Mouse (Mus musculus) stomach, postnatal 0 days (tissue): Measurements from ENCODE around the gene Polr2a. TPM values are rescaled to one million over a fixed set of nuclear protein-coding genes. Genes with fewer than 3 reads are reported as not detected.

Experiments used
- ATAC-seq: fragments of 200-750 bp; cut with Nextera tagmentation; 2 replicates; pipeline ENCODE4 v1.8.0; 2017; ENCODE audit not compliant: low FRiP score, low TSS enrichment
- DNase-seq: peaks from one replicate; pipeline ENCODE4 v3.0.0-alpha.2; 2016; ENCODE audit warnings: low spot score
- H3K27ac ChIP-seq: fragments of 300-500 bp; sonication (generic); replicated peaks from 2 replicates; pipeline ENCODE4 v1.5.1; 2014; ENCODE audit warnings: mild to moderate bottlenecking, control low read depth
- H3K27me3 ChIP-seq: fragments of 300-500 bp; sonication (generic); 2 replicates; pipeline ENCODE4 v1.6.1; 2014; ENCODE audit warnings: low read length; ENCODE audit not compliant: control insufficient read depth, insufficient read depth
- H3K36me3 ChIP-seq: fragments of 300-500 bp; sonication (generic); 2 replicates; pipeline ENCODE4 v1.6.1; 2014; ENCODE audit warnings: low read length, mixed read lengths; ENCODE audit not compliant: control insufficient read depth, insufficient read depth
- H3K4me1 ChIP-seq: fragments of 300-500 bp; sonication (generic); replicated peaks from 2 replicates; pipeline ENCODE4 v1.6.1; 2014; ENCODE audit warnings: antibody characterized with exemption; ENCODE audit not compliant: control insufficient read depth, insufficient read depth
- H3K4me2 ChIP-seq: fragments of 300-500 bp; sonication (generic); replicated peaks from 2 replicates; pipeline ENCODE4 v1.6.1; 2014; ENCODE audit warnings: low read depth, mild to moderate bottlenecking, control low read depth, moderate library complexity
- H3K4me3 ChIP-seq: fragments of 300-500 bp; sonication (generic); 2 replicates; pipeline ENCODE4 v1.5.1; 2014; ENCODE audit warnings: low read depth, low read length, control low read depth
- H3K9ac ChIP-seq: fragments of 300-500 bp; sonication (generic); 2 replicates; pipeline ENCODE4 v1.6.1; 2014; ENCODE audit warnings: mild to moderate bottlenecking, low read length, control low read depth, mixed read lengths
- H3K9me3 ChIP-seq: fragments of 300-500 bp; sonication (generic); 2 replicates; pipeline ENCODE4 v1.6.1; 2016; ENCODE audit warnings: low read length; ENCODE audit not compliant: control insufficient read depth
- CTCF ChIP-seq: IDR thresholded peaks from 2 replicates; pipeline ENCODE4 v1.5.1; 2016; ENCODE audit warnings: antibody characterized with exemption, low read depth, mild to moderate bottlenecking, moderate library complexity
- EP300 ChIP-seq: optimal IDR thresholded peaks from 2 replicates; pipeline ENCODE3; 2016; ENCODE audit warnings: antibody characterized with exemption
- WGBS: fragments of 180-500 bp; shearing (Covaris S2); extraction: QIAGEN DNeasy Blood & Tissue Kit; methylation state at CpG from one replicate; pipeline ENCODE4 v1.1.7; 2014; 5-methylcytosine and 5-hydroxymethylcytosine counted together
- polyA plus RNA-seq: library from polyadenylated mRNA; unstranded; fragments of >200 nt; fragmentation: Nextera tagmentation; extraction: Ambion mirVana; gene quantifications from 2 replicates; pipeline ENCODE4 v1.2.1, GENCODE M21; 2015

Polr2a gene
- polyA plus RNA-seq, 1 experiment from 2014 or later: 7.9 TPM

GRCm38 (mm10) chr11:69684128-69684745 lies 74.2 kb downstream of the Polr2a start:
- peak overlapping the region; percentile 49 for H3K27ac ChIP-seq
- H3K4me2 ChIP-seq: no peak overlapping the region
- no peaks in the 10 kb centered on the region for H3K9me3 ChIP-seq
- 68% methylated on average over 12 of the region's 12 CpGs for WGBS
- H3K27me3 ChIP-seq: no peaks in the 10 kb centered on the region
- H3K9ac ChIP-seq: no peak overlapping the region
- H3K4me1 ChIP-seq: peaks cover 12% of the 10 kb centered on the region
- TF ChIP-seq CTCF: no peak
- no peak for TF ChIP-seq EP300
- no peak overlapping the region for H3K4me3 ChIP-seq
- peak; percentile 41 for DNase-seq
- H3K36me3 ChIP-seq: no peaks in the 10 kb centered on the region
- no peak for ATAC-seq

Other genes starting within 250 kb of the Polr2a start
- 0.38 and 0.39 TPM in 2 replicates for gene Dnah2, start 209.5 kb downstream of the Polr2a start, polyA plus RNA-seq
- 3.9 and 4.4 TPM in 2 replicates for gene Efnb3, start 198.4 kb downstream of the Polr2a start, polyA plus RNA-seq
- 8.7 and 9.0 TPM in 2 replicates for gene Wrap53, start 178.4 kb downstream of the Polr2a start, polyA plus RNA-seq
- 45.0 and 51.4 TPM in 2 replicates for gene Trp53, start 178.3 kb downstream of the Polr2a start, polyA plus RNA-seq
- 5.3 and 7.2 TPM in 2 replicates for gene Atp1b2, start 152.7 kb downstream of the Polr2a start, polyA plus RNA-seq
- not detected in 2 replicates for gene Shbg, start 140.7 kb downstream of the Polr2a start, polyA plus RNA-seq
- 14.4 and 15.5 TPM in 2 replicates for gene Sat2, start 136.6 kb downstream of the Polr2a start, polyA plus RNA-seq
- gene Fxr2, start 125.6 kb downstream of the Polr2a start, polyA plus RNA-seq: 10.8 and 11.6 TPM in 2 replicates
- gene Sox15, start 103.3 kb downstream of the Polr2a start, polyA plus RNA-seq: 7.7 and 7.9 TPM in 2 replicates
- gene Mpdu1, start 96.0 kb downstream of the Polr2a start, polyA plus RNA-seq: 69.1 and 72.6 TPM in 2 replicates
- gene Cd68, start 92.5 kb downstream of the Polr2a start, polyA plus RNA-seq: 16.7 and 17.9 TPM in 2 replicates
- 339 and 351 TPM in 2 replicates for gene Eif4a1, start 86.2 kb downstream of the Polr2a start, polyA plus RNA-seq
- gene Senp3, start 76.6 kb downstream of the Polr2a start, polyA plus RNA-seq: 30.5 and 32.4 TPM in 2 replicates
- gene Tnfsf13, start 72.9 kb downstream of the Polr2a start, polyA plus RNA-seq: 0.50 and 0.75 TPM in 2 replicates
- 6.9 and 9.7 TPM in 2 replicates for gene Tnfsf12, start 62.8 kb downstream of the Polr2a start, polyA plus RNA-seq
- 4.1 and 4.2 TPM in 2 replicates for gene Tnfsfm13, start 62.5 kb downstream of the Polr2a start, polyA plus RNA-seq
- gene Slc35g3, start 3.3 kb upstream of the Polr2a start, polyA plus RNA-seq: 0.11 TPM in 1 of 2 replicates, not detected in the other
- gene Zbtb4, start 7.3 kb upstream of the Polr2a start, polyA plus RNA-seq: 2.6 and 2.7 TPM in 2 replicates
- 4.3 and 5.0 TPM in 2 replicates for gene Chrnb1, start 37.3 kb upstream of the Polr2a start, polyA plus RNA-seq
- gene Fgf11, start 43.2 kb upstream of the Polr2a start, polyA plus RNA-seq: 0.67 and 0.90 TPM in 2 replicates
- gene Tmem102, start 47.0 kb upstream of the Polr2a start, polyA plus RNA-seq: 28.4 and 34.4 TPM in 2 replicates
- gene Gm39566, start 56.7 kb upstream of the Polr2a start, polyA plus RNA-seq: not detected in 2 replicates
- not detected in 2 replicates for gene Spem2, start 59.8 kb upstream of the Polr2a start, polyA plus RNA-seq
- gene Spem1, start 63.5 kb upstream of the Polr2a start, polyA plus RNA-seq: not detected in 2 replicates
- 2.5 and 2.7 TPM in 2 replicates for gene Nlgn2, start 79.1 kb upstream of the Polr2a start, polyA plus RNA-seq
- 329 and 366 TPM in 2 replicates for gene Tmem256, start 79.9 kb upstream of the Polr2a start, polyA plus RNA-seq
- 54.4 and 58.4 TPM in 2 replicates for gene Plscr3, start 87.7 kb upstream of the Polr2a start, polyA plus RNA-seq
- gene Tnk1, start 100.1 kb upstream of the Polr2a start, polyA plus RNA-seq: 12.3 TPM in 2 replicates
- 0.25 and 0.54 TPM in 2 replicates for gene Tmem95, start 119.4 kb upstream of the Polr2a start, polyA plus RNA-seq
- gene Kctd11, start 122.8 kb upstream of the Polr2a start, polyA plus RNA-seq: 15.9 and 18.1 TPM in 2 replicates
- gene Acap1, start 136.9 kb upstream of the Polr2a start, polyA plus RNA-seq: 0.70 and 0.71 TPM in 2 replicates
- gene 2810408A11Rik, start 142.3 kb upstream of the Polr2a start, polyA plus RNA-seq: 5.6 and 5.9 TPM in 2 replicates
- 2.3 and 3.9 TPM in 2 replicates for gene Neurl4, start 142.4 kb upstream of the Polr2a start, polyA plus RNA-seq
- 40.6 and 43.3 TPM in 2 replicates for gene Gps2, start 155.3 kb upstream of the Polr2a start, polyA plus RNA-seq
- gene Eif5a, start 163.3 kb upstream of the Polr2a start, polyA plus RNA-seq: 1,169 and 1,205 TPM in 2 replicates
- 1.4 and 1.7 TPM in 2 replicates for gene Ybx2, start 177.2 kb upstream of the Polr2a start, polyA plus RNA-seq
- 36.4 and 40.5 TPM in 2 replicates for gene Slc2a4, start 189.6 kb upstream of the Polr2a start, polyA plus RNA-seq
- 119 and 125 TPM in 2 replicates for gene Cldn7, start 206.1 kb upstream of the Polr2a start, polyA plus RNA-seq
- 13.1 and 14.9 TPM in 2 replicates for gene Ctdnep1, start 222.5 kb upstream of the Polr2a start, polyA plus RNA-seq
- 73.1 and 73.4 TPM in 2 replicates for gene Elp5, start 223.9 kb upstream of the Polr2a start, polyA plus RNA-seq
- gene Gabarap, start 232.5 kb upstream of the Polr2a start, polyA plus RNA-seq: 536 and 544 TPM in 2 replicates
- 34.4 and 38.5 TPM in 2 replicates for gene Phf23, start 237.1 kb upstream of the Polr2a start, polyA plus RNA-seq
- 9.8 and 11.1 TPM in 2 replicates for gene Dvl2, start 242.0 kb upstream of the Polr2a start, polyA plus RNA-seq